13 mouse cellular contexts compared by ENCODE assay signal in the genomic region with DNA sequence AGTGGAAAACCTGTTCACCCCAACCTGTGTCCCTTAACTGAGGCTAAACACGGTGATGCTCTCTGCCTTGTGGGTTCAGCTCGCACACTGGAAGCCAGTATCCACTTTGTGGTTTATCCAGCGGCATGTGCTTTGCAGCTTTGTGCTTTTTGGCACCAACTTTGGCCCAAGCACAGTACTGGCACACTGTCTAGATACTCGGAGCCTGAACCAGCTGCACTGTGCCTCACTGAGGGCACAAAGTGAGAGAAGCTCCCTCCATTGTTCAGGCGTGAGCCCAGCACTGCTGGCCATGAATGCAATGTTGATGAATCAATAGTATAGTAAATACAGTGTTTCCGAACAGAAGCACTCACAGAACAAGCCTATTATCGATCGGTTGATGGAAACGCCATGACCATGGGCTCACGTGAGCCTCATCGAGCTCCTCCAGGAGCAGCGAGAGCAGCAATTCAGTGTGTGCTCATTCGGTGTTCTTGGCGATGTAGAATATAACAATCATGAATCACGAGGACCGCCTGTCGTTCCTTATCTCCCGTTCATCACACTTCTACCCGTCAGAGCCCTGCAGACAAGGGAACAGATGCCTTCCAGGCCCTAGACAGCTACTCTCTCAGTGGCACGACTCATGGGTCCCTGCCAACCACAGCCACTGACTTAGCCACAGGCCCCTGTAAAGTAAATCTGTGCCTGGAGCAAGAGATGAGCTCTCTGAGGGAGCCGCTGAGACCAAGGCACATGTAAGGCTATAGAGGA.
DNase-seq lines count a peak whose midpoint lies in the region; ATAC-seq and TF ChIP-seq lines count a peak whose summit lies in the region.
"Had no signal": no experiment of that assay in that cellular context is flagged by ENCODE, and none has a peak within 500 bp of the region (broad histone marks: within the 10 kb centered on the region; RNA-seq: fewer than 3 reads in every experiment).

No protein-coding gene starts in this region.

- DNase-seq in cerebellum, adult 18-20 months: peak; percentile 23 to 32
- DNase-seq in cerebellum, adult 8-10 months: no peak
- DNase-seq in heart, embryonic 10.5 days (ENCODE audit: low spot score): no peak
- no peak for DNase-seq in heart, postnatal 4 days
- DNase-seq in midbrain, postnatal 0 days (ENCODE audit: low spot score): peak; percentile 61
- DNase-seq in layer of hippocampus, postnatal 36 days: peak; percentile 53 to 62
- DNase-seq in limb, embryonic 10.5 days (ENCODE audit: low spot score): no peak
- DNase-seq: gastrocnemius, postnatal 10 days; lung, postnatal 10 days; midbrain, embryonic 14.5 days; right cerebral cortex, adult 18-20 months had no signal

- 67% methylated on average over 21 of the region's 21 CpGs for WGBS in heart, embryonic 10.5 days
- 70% methylated on average over 21 of the region's 21 CpGs for WGBS in midbrain, postnatal 0 days
- 81% methylated on average over 21 of the region's 21 CpGs for WGBS in midbrain, embryonic 13.5 days
- WGBS in limb, embryonic 10.5 days: 86% methylated on average over 21 of the region's 21 CpGs

- no peak for ATAC-seq in midbrain, postnatal 0 days (ENCODE audit: low FRiP score)
- ATAC-seq in midbrain, embryonic 13.5 days: no peak
- ATAC-seq: liver, embryonic 12.5 days had no signal

- no peak overlapping the region for H3K4me2 ChIP-seq in midbrain, postnatal 0 days (ENCODE audit: low read depth, low read length, poor library complexity, severe bottlenecking)
- no peak overlapping the region for H3K4me2 ChIP-seq in midbrain, embryonic 13.5 days (replicated peaks)
- H3K4me2 ChIP-seq: liver, embryonic 12.5 days had no signal

- TF ChIP-seq CTCF in midbrain, postnatal 0 days (IDR thresholded peaks at IDR 0.05): no peak

- H3K9ac ChIP-seq in midbrain, postnatal 0 days (replicated peaks; ENCODE audit: low read length, poor library complexity, severe bottlenecking): no peak overlapping the region
- H3K9ac ChIP-seq in midbrain, embryonic 13.5 days (replicated peaks): no peak overlapping the region
- H3K9ac ChIP-seq: liver, embryonic 12.5 days had no signal

- peaks cover 22% of the 10 kb centered on the region for H3K4me1 ChIP-seq in heart, embryonic 10.5 days
- no peaks in the 10 kb centered on the region for H3K4me1 ChIP-seq in midbrain, postnatal 0 days (ENCODE audit: insufficient read depth, low read length)
- H3K4me1 ChIP-seq in midbrain, embryonic 13.5 days (replicated peaks): no peaks in the 10 kb centered on the region
- peaks cover 14% of the 10 kb centered on the region for H3K4me1 ChIP-seq in limb, embryonic 10.5 days
- H3K4me1 ChIP-seq: liver, embryonic 12.5 days had no signal

- H3K27me3 ChIP-seq in heart, embryonic 10.5 days (ENCODE audit: insufficient read depth, poor library complexity, severe bottlenecking): no peaks in the 10 kb centered on the region
- H3K27me3 ChIP-seq in midbrain, postnatal 0 days (ENCODE audit: insufficient read depth, low read length): no peaks in the 10 kb centered on the region
- peaks cover 11% of the 10 kb centered on the region; the same call in 1 of the 2 replicates for H3K27me3 ChIP-seq in midbrain, embryonic 13.5 days
- H3K27me3 ChIP-seq in limb, embryonic 10.5 days (ENCODE audit: low read depth, poor library complexity, severe bottlenecking): no peaks in the 10 kb centered on the region
- H3K27me3 ChIP-seq: liver, embryonic 12.5 days had no signal

- peaks cover 10% of the 10 kb centered on the region for H3K36me3 ChIP-seq in heart, embryonic 10.5 days
- H3K36me3 ChIP-seq in midbrain, postnatal 0 days (ENCODE audit: insufficient read depth, low read length): 0 out of 2 replicates have a peak, but pooled peaks cover 2% of the 10 kb centered on the region
- no peaks in the 10 kb centered on the region for H3K36me3 ChIP-seq in midbrain, embryonic 13.5 days
- H3K36me3 ChIP-seq in limb, embryonic 10.5 days: peaks cover 29% of the 10 kb centered on the region
- H3K36me3 ChIP-seq: liver, embryonic 12.5 days had no signal

- H3K4me3 ChIP-seq in heart, embryonic 10.5 days: no peak overlapping the region
- no peak overlapping the region for H3K4me3 ChIP-seq in midbrain, postnatal 0 days (ENCODE audit: low read depth, low read length)
- no peak overlapping the region for H3K4me3 ChIP-seq in midbrain, embryonic 13.5 days (replicated peaks)
- H3K4me3 ChIP-seq in limb, embryonic 10.5 days: no peak overlapping the region
- H3K4me3 ChIP-seq: liver, embryonic 12.5 days had no signal

- H3K9me3 ChIP-seq in heart, embryonic 10.5 days: no peaks in the 10 kb centered on the region
- peaks cover 1% of the 10 kb centered on the region; the same call in 1 of the 2 replicates for H3K9me3 ChIP-seq in midbrain, postnatal 0 days (ENCODE audit: low read length)
- no peaks in the 10 kb centered on the region for H3K9me3 ChIP-seq in midbrain, embryonic 13.5 days
- H3K9me3 ChIP-seq in limb, embryonic 10.5 days (replicated peaks): no peaks in the 10 kb centered on the region
- H3K9me3 ChIP-seq: liver, embryonic 12.5 days had no signal

- H3K27ac ChIP-seq in heart, embryonic 10.5 days: peak overlapping the region; percentile 42; the same call in 1 of the 2 replicates
- H3K27ac ChIP-seq in midbrain, postnatal 0 days (ENCODE audit: low read depth, low read length): no peak overlapping the region
- H3K27ac ChIP-seq in midbrain, embryonic 13.5 days: no peak overlapping the region
- H3K27ac ChIP-seq in limb, embryonic 10.5 days: no peak overlapping the region
- H3K27ac ChIP-seq: liver, embryonic 12.5 days had no signal

Comparison
In these comparisons a context has a peak if more than half of its experiments do, and no peak if none do; other contexts are left out.
1. DNase-seq: peak in cerebellum, adult 18-20 months (2 of 2), midbrain, postnatal 0 days (single experiment) and layer of hippocampus, postnatal 36 days (2 of 2); none in cerebellum, adult 8-10 months (single experiment), heart, embryonic 10.5 days (single experiment), heart, postnatal 4 days (single experiment) and limb, embryonic 10.5 days (single experiment).